Mouse (Mus musculus) MEL (cell line): ENCODE measurements at regions not wholly inside any gene's neighbourhood (a gene's known extent, or its start where the extent isn't known, plus 50 kb on each side); places are given as distances from the start of the nearest gene placed in this dataset.

Experiments
- DNase-seq: peaks from one replicate; pipeline ENCODE4 v3.0.0; 2011; ENCODE audit warnings: low read depth, low spot score
- H3K27ac ChIP-seq: 2 replicates; pipeline ENCODE4 v1.5.1; 2012; ENCODE audit warnings: low read depth, mild to moderate bottlenecking, control low read depth, low read length, moderate library complexity; ENCODE audit not compliant: control insufficient read depth
- H3K27me3 ChIP-seq, 2 experiments: fragments of 150-350 bp in 1 of 2; sonication (generic) in 1 of 2; 2 replicates each; pipeline ENCODE4 v1.6.1; 2012; ENCODE audit warnings: low read length in 2 of 2, mild to moderate bottlenecking in 2 of 2, improper control_type of control experiment in 1 of 2, moderate library complexity in 1 of 2; ENCODE audit not compliant: insufficient read depth in 2 of 2, control insufficient read depth in 1 of 2
- H3K36me3 ChIP-seq, 2 experiments: 2 replicates each; pipeline ENCODE4 v1.6.1; 2012 to 2014; ENCODE audit warnings: low read length in 2 of 2, improper control_type of control experiment in 1 of 2, inconsistent platforms in 1 of 2, mild to moderate bottlenecking in 1 of 2; ENCODE audit not compliant: insufficient read depth in 2 of 2, control insufficient read depth in 1 of 2
- H3K4me1 ChIP-seq, 2 experiments: fragments of 150-350 bp in 1 of 2; sonication (generic) in 1 of 2; 2 replicates each; pipeline ENCODE4 v1.6.1; 2012; ENCODE audit warnings: low read length in 2 of 2, improper control_type of control experiment in 1 of 2, mild to moderate bottlenecking in 1 of 2; ENCODE audit not compliant: insufficient read depth in 2 of 2, control insufficient read depth in 1 of 2
- H3K4me3 ChIP-seq, 2 experiments: fragments of 150-350 bp in 1 of 2; sonication (generic) in 1 of 2; 2 replicates each; pipeline ENCODE4 v1.5.1; 2012; ENCODE audit warnings: low read depth in 2 of 2, low read length in 2 of 2, mild to moderate bottlenecking in 2 of 2, moderate library complexity in 2 of 2, control low read depth in 1 of 2, improper control_type of control experiment in 1 of 2; ENCODE audit not compliant: control insufficient read depth in 1 of 2, insufficient read depth in 1 of 2
- H3K79me2 ChIP-seq: 2 replicates; pipeline ENCODE4 v1.6.1; 2012; ENCODE audit warnings: mild to moderate bottlenecking, low read length, moderate library complexity; ENCODE audit not compliant: control insufficient read depth, poor library complexity, insufficient read depth
- H3K9ac ChIP-seq: 2 replicates; pipeline ENCODE4 v1.6.1; 2012; ENCODE audit warnings: low read depth, mild to moderate bottlenecking, control low read depth, low read length, moderate library complexity; ENCODE audit not compliant: control insufficient read depth, poor library complexity, severe bottlenecking
- H3K9me3 ChIP-seq: fragments of 150-350 bp; sonication (generic); replicated peaks from 2 replicates; pipeline ENCODE4 v1.6.1; 2012; ENCODE audit warnings: mild to moderate bottlenecking, low read length, improper control_type of control experiment, moderate library complexity; ENCODE audit not compliant: insufficient read depth
- BHLHE40 ChIP-seq: IDR thresholded peaks from 2 replicates; pipeline ENCODE4 v1.6.1; 2012; ENCODE audit warnings: low read depth, mild to moderate bottlenecking, inconsistent platforms, low read length, improper control_type of control experiment, borderline replicate concordance
- CHD2 ChIP-seq: IDR thresholded peaks from 2 replicates; pipeline ENCODE4 v1.6.1; 2011; ENCODE audit warnings: low read length, improper control_type of control experiment
- E2F4 ChIP-seq: IDR thresholded peaks from 2 replicates; pipeline ENCODE4 v1.6.1; 2011; ENCODE audit warnings: low read depth, low read length, improper control_type of control experiment, borderline replicate concordance
- ELF1 ChIP-seq: IDR thresholded peaks from 2 replicates; pipeline ENCODE4 v1.6.1; 2014; ENCODE audit warnings: low read depth, mild to moderate bottlenecking, inconsistent platforms, low read length, improper control_type of control experiment, moderate library complexity
- GATA1 ChIP-seq: IDR thresholded peaks from 2 replicates; pipeline ENCODE4 v1.6.1; 2011; ENCODE audit warnings: low read depth, low read length, improper control_type of control experiment
- JUND ChIP-seq: IDR thresholded peaks from 2 replicates; pipeline ENCODE4 v1.6.1; 2011; ENCODE audit warnings: low read depth, mild to moderate bottlenecking, improper control_type of control experiment, low read length
- KAT2A ChIP-seq: conservative IDR thresholded peaks from 2 replicates; pipeline ENCODE4 v1.6.1; 2012; ENCODE audit warnings: low read depth, low read length, improper control_type of control experiment, inconsistent platforms
- MAFK ChIP-seq: IDR thresholded peaks from 2 replicates; pipeline ENCODE4 v1.6.1; 2011; ENCODE audit warnings: low read depth, mild to moderate bottlenecking, low read length, improper control_type of control experiment, borderline replicate concordance
- MAX ChIP-seq: IDR thresholded peaks from 2 replicates; pipeline ENCODE4 v1.6.1; 2011; ENCODE audit warnings: low read length, improper control_type of control experiment
- MAZ ChIP-seq: IDR thresholded peaks from 2 replicates; pipeline ENCODE4 v1.6.1; 2012; ENCODE audit warnings: low read depth, mild to moderate bottlenecking, inconsistent platforms, low read length, improper control_type of control experiment
- MXI1 ChIP-seq: IDR thresholded peaks from 2 replicates; pipeline ENCODE4 v1.6.1; 2011; ENCODE audit warnings: mild to moderate bottlenecking, low read depth, low read length, improper control_type of control experiment
- NRF1 ChIP-seq: IDR thresholded peaks from 2 replicates; pipeline ENCODE4 v1.6.1; 2014; ENCODE audit warnings: low read depth, mild to moderate bottlenecking, inconsistent platforms, low read length, improper control_type of control experiment, moderate library complexity; ENCODE audit not compliant: poor library complexity, insufficient read depth, severe bottlenecking
- POLR2A ChIP-seq, 2 experiments: IDR thresholded peaks; 2 replicates each; pipeline ENCODE4 v1.6.1; 2011 to 2012; ENCODE audit warnings: low read length in 2 of 2, mild to moderate bottlenecking in 2 of 2, control low read depth in 1 of 2, improper control_type of control experiment in 1 of 2, low read depth in 1 of 2, moderate library complexity in 1 of 2; ENCODE audit not compliant: control insufficient read depth in 1 of 2, insufficient read depth in 1 of 2, poor library complexity in 1 of 2
- RAD21 ChIP-seq: IDR thresholded peaks from 2 replicates; pipeline ENCODE4 v1.6.1; 2011; ENCODE audit warnings: mild to moderate bottlenecking, low read depth, low read length, improper control_type of control experiment
- RCOR1 ChIP-seq: IDR thresholded peaks from 2 replicates; pipeline ENCODE4 v1.6.1; 2012; ENCODE audit warnings: low read depth, mild to moderate bottlenecking, inconsistent platforms, low read length, improper control_type of control experiment
- SMC3 ChIP-seq: IDR thresholded peaks from 2 replicates; pipeline ENCODE4 v1.6.1; 2011; ENCODE audit warnings: low read depth, low read length, improper control_type of control experiment
- TCF12 ChIP-seq: IDR thresholded peaks from 2 replicates; pipeline ENCODE4 v1.6.1; 2014; ENCODE audit warnings: low read depth, mild to moderate bottlenecking, inconsistent platforms, low read length, improper control_type of control experiment, moderate library complexity
- UBTF ChIP-seq: IDR thresholded peaks from 2 replicates; pipeline ENCODE4 v1.6.1; 2012; ENCODE audit warnings: low read depth, mild to moderate bottlenecking, inconsistent platforms, low read length, improper control_type of control experiment, moderate library complexity, borderline replicate concordance; ENCODE audit not compliant: insufficient read depth
- USF2 ChIP-seq, 2 experiments: IDR thresholded peaks; 2 replicates each; pipeline ENCODE4 v1.6.1; 2011 to 2012; ENCODE audit warnings: improper control_type of control experiment in 2 of 2, low read length in 2 of 2, borderline replicate concordance in 1 of 2, inconsistent platforms in 1 of 2, low read depth in 1 of 2, mild to moderate bottlenecking in 1 of 2; ENCODE audit not compliant: insufficient read depth in 1 of 2
- ZC3H11A ChIP-seq: IDR thresholded peaks from 2 replicates; pipeline ENCODE4 v1.6.1; 2012; ENCODE audit warnings: low read depth, mild to moderate bottlenecking, inconsistent platforms, low read length, improper control_type of control experiment
- ZNF384 ChIP-seq: IDR thresholded peaks from 2 replicates; pipeline ENCODE4 v1.6.1; 2012; ENCODE audit warnings: low read depth, mild to moderate bottlenecking, inconsistent platforms, low read length, improper control_type of control experiment

- no peak for TF ChIP-seq POLR2A (IDR thresholded peaks at IDR 0.05; ENCODE audit: control insufficient read depth in 1 of 2, insufficient read depth in 1 of 2, low read depth in 1 of 2, low read length in 2 of 2, poor library complexity in 1 of 2)
- no peak for TF ChIP-seq ELF1
- TF ChIP-seq USF2 (IDR thresholded peaks at IDR 0.05; ENCODE audit: borderline replicate concordance in 1 of 2, insufficient read depth in 1 of 2, low read depth in 1 of 2, low read length in 2 of 2): no peak
- no peak for TF ChIP-seq RCOR1
Measured at GRCm38 (mm10) chr13:35499776-35500175, 159.9 kb upstream of the Cdyl start (continued).

- Histone ChIP-seq H3K36me3 (no peaks in the 10 kb centered on the region), H3K27ac (no peak overlapping the region), H3K4me3 (no peak overlapping the region), H3K9me3 (no peaks in the 10 kb centered on the region), H3K9ac (no peak overlapping the region), H3K27me3 (peaks cover 2% of the 10 kb centered on the region in 2 experiments; a peak in 3 of 4 replicates), H3K4me1 (no peaks in the 10 kb centered on the region), H3K79me2 (no peaks in the 10 kb centered on the region)
- no peak for DNase-seq
- TF ChIP-seq SMC3 (no peak), MXI1 (no peak), ELF1 (no peak), ZC3H11A (no peak), NRF1 (no peak), KAT2A (no peak), RCOR1 (no peak), MAX (no peak), GATA1 (no peak), TCF12 (no peak), MAZ (no peak), POLR2A (IDR thresholded peaks at IDR 0.05; ENCODE audit: control insufficient read depth in 1 of 2, insufficient read depth in 1 of 2, low read depth in 1 of 2, low read length in 2 of 2, poor library complexity in 1 of 2) (no peak), E2F4 (no peak)
Measured at GRCm38 (mm10) chr13:35500891-35501290, 158.7 kb upstream of the Cdyl start.

DNA sequence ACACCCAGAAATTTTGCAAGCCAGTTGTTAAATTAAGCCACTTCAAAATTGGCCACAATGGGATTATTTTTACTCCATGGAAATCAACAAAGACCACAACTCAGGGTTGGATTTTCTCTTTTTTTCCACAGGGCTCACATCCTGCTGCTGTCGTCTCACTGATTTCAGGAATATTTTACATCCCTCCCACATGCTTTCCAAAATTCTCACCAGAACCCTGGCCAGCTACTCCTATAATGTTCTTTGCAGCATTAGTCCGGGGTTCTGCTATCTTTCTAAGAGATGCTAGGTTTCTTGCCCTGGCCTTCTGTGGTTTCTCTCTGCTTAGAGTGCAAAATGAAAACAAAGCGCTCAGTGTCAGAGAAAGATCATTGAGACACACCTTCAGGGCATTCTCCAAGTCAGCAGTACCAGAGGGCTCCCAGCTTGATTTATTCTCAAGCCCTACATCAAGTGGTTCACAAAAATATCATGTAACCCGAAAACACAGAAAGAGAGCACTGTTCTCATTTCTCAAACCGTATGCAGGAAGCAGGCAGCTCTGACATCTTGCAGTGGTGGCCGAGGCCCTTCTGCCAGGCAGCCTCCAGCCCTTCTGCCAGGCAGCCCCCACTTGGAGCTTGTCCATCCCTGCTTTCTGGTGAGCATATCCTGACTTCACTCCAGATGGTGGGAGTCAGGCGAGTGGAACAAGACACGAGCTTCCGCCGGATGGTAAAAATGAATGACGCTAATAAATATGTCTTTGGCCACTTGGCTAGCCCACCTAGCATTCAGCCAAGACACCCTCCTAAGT lies 158.1 kb upstream of the Cdyl start:
- H3K27me3 ChIP-seq: peaks cover 2% of the 10 kb centered on the region in 2 experiments; a peak in 3 of 4 replicates
- no peak overlapping the region for H3K4me3 ChIP-seq
- H3K36me3 ChIP-seq: no peaks in the 10 kb centered on the region
- no peak for DNase-seq
- no peaks in the 10 kb centered on the region for H3K4me1 ChIP-seq
- no peaks in the 10 kb centered on the region for H3K9me3 ChIP-seq
- no peak for TF ChIP-seq JUND
- no peak for TF ChIP-seq RAD21
- TF ChIP-seq MAZ: no peak
- no peak for TF ChIP-seq MAFK
- TF ChIP-seq BHLHE40: no peak
- no peak for TF ChIP-seq CHD2
- TF ChIP-seq ZNF384: no peak
- TF ChIP-seq RCOR1: no peak
- no peak for TF ChIP-seq NRF1
- TF ChIP-seq UBTF: no peak
- TF ChIP-seq, all 39 proteins: peak for 0
- H3K79me2 ChIP-seq: no peaks in the 10 kb centered on the region
- H3K27ac ChIP-seq: no peak overlapping the region
- no peak overlapping the region for H3K9ac ChIP-seq
